Mouse (Mus musculus): ENCODE data around the gene Gja3.

Gja3 gene

DNA sequence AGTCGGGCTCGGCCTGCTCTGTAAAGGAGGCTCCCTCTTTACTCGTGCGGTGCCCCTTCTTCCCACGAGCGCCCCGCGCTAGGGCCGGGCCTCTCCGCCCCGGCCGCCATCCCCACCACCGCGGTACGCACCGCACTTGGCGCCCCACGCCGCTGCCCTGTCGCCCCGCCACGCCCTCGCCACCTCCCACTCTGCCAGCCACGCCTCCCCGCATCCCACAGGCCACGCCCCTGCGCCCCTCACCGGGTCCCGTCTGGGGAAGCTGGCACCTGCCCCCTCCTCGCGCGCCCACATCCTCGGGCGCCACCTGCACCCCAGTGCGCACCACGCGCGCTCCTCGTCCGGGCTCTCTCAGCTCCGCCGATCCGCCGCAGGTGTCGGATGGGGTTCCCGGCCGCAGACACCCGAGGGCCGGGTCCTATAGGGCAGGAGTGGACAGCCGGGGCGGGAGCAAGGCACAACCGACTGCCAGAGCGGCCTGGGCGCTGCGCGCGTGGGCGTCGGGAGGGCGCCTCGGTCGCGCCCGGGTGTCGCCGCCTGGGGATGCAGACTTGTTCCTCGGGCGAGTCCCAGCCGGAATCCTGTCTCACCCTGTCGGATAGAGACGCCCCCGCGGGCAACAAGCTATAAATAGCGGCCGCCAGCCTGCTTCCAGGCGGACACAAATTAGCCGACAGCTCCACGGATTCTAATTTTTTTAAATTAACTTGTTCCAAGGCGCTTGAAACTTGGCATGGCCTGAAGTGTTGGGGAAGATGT lies at the start of gene Gja3:
Gja3 (minus strand) TSS at position 538 of the 759 bp plus-strand sequence.
- DNase-seq (ENCODE audit: low spot score in 2 of 2): no peak

DNA sequence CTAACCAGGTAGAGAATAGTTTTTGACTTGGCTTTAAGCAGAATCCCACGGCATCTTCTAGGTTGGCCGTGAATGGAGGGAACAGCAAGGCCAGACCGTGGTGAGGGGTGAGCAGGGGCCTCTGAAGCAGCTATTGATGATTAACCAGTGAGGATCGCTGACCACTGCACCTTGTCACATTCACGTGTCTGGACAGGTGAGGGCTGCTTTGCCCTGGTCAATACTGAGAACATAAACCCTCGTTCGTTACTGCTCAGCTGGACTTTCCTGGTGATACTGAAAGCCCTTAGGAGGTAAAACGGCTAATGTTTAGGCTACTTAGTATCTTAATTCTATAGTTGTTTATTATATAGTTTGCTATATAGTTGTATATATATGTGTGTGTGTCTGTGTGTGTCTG lies 49.2 kb upstream of the Gja3 start:
- DNase-seq (ENCODE audit: low spot score in 2 of 2): no peak

DNA sequence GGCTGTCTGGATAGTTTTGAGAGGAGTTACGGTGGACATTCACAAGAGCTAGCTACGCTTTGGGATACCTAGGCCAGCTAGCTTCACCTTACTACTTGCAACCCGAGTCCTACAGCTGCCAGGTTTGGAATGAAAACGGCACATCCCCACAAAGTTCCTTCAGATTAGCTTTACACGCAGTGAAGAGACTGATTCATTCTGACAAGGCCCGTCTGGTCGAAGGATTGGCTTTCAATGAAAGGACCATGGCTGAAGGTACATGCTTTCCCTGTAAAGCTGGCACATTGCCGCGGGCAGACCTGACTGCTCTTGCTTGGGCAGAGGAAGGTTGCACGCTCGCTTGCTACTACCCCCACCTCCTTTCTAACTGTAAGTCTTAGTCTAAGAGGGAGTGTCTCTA lies 47.8 kb upstream of the Gja3 start:
- no peak for DNase-seq (ENCODE audit: low spot score in 2 of 2)

DNA sequence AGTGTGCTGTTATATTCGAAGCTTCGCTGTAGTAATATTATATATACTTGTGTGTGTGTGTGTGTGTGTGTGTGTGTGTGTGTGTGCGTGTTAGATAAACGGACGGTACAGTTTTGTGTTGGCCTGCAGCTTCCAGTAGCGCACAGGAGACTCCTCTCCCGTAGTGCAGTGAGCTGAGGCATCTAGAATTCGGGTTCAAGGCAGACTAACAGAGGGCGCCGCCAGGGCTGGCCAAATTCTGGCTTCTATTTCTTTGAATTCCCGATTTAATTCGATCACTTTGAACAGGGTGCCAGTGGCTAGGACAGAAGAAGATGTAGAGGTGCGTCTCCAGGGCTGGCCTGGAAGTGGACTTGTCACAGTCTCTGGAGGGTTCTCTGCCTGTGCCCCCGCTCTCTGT lies 47.2 kb upstream of the Gja3 start:
- no peak for DNase-seq (ENCODE audit: low spot score in 2 of 2)

DNA sequence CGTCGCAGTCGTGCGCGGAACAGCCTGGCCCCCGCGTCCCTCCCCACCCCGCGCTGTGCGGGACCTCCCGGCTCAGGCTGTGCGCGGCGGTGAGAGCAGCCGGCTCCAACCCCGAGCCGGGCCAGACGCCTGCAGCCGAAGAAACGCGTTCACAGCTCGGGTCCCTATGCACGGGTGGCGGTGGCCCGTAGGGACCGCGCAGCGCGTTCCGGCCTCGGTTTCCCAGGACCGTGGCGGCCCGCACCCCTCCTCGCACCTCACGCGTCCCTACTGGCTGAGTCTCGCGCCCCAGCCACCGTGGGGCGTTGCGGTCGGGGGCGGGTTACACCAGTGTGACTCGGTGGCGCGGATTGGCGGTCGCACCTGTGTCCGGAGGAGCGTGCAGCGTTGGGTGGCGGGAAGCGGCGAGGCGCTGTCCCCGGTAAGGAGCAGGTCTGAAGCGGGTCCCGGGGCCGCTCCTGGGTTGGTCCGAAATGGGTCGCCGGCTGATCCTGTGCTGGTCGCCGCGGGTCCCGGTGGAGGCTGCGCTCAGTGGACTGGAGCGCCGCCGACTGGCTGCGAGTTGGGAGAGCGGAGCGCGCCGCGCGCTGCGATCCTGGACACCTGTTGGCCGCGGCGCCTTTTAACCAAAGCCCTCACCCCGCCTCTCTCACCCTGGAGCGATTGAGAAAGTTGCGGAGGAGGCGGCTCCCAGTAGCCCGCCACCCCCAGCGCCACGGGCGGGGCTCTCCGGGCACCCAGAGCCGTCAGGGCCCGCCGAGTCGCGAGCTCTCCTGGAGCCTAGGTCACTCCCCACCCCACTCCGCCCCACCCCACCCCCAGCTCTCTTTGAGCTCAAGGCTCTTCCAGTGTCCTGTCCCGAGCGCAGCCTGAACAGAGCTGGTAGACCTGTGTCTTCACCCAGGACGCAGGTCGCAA lies 46.5 kb upstream of the Gja3 start, which contains the start of gene Gjb2:
Gjb2 (minus strand) TSS at position 597 of the 918 bp plus-strand sequence.
- DNase-seq (ENCODE audit: low spot score in 2 of 2): no peak

DNA sequence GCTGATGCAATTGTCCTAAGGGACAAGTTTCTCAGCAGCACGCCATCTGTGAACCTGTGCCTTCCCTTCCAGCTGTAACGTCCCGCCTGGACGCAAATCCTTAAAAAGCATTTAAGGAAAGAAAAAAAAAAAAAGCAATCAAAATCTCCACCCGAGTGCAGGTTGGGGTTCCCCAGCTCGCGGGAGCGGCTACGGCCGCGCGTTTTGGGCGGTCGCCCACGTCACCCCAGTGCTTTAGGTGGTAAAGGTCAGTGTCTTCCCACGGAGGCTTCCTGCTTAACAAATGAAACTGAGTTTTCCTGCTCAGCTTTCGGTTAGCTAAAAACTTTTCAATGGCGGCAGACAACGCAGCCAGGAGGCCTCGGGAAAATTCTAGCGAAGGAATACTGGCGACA lies 45.8 kb upstream of the Gja3 start:
- peak in 1 of 2 experiments; percentile 17 for DNase-seq (ENCODE audit: low spot score in 2 of 2)

DNA sequence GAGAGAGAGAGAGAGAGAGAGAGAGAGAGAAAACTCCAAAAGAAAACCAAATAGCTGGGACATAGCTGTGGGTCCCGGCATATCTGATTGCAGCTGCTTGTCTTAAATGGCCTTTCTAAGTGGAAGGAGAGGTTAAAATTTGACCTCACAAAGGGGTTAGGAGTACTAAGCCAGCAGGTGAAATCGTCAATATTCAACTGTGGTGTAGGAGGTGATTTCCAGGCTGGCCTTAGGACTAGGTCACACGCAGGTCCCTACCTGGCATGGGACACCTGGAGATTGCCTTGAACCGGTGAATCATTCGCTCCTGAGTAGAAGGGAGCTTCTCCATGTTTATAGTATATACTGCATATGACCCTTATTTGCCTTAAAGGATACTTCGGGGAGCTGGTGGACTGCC lies 45.2 kb upstream of the Gja3 start:
- no peak for DNase-seq (ENCODE audit: low spot score in 2 of 2)

DNA sequence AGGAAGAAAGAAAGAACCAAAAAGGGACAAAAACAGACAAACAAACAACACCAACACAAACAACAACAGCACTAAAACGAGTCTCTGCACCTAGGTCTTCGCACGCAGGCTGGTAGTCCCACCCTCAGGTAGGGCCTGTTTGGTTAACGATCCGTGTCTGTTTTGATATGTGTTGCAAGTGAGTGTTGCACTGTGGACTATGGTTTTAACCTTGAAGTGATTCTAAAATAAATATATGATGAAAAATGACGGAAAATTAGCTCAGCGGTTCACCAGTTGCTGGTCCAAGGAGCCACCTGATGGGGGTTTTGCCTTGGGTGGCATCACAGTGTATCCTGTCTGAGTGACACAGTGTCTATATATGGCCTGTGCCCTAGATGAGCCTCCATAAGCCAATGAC lies 43.7 kb upstream of the Gja3 start:
- no peak for DNase-seq (ENCODE audit: low spot score in 2 of 2)

DNA sequence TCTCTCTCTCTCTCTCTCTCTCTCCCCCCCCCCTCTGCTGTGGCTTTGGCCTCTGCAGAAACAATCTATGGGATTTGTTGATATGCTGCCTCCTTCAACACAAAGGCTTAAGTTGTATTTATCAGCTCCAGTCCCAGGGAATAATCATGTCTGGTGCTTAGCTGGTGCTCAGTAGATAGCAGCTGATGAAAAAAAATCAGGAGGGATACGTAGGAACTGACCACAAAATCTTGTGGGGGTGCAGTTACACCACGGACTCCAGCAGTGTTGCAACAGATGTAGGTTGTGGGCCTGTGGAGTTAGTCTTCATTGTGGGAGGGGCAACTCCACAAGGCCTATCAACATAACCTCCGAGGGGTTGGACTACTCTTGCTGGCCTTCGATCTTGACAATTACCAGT lies 38.0 kb upstream of the Gja3 start:
- DNase-seq (ENCODE audit: low spot score in 2 of 2): no peak

DNA sequence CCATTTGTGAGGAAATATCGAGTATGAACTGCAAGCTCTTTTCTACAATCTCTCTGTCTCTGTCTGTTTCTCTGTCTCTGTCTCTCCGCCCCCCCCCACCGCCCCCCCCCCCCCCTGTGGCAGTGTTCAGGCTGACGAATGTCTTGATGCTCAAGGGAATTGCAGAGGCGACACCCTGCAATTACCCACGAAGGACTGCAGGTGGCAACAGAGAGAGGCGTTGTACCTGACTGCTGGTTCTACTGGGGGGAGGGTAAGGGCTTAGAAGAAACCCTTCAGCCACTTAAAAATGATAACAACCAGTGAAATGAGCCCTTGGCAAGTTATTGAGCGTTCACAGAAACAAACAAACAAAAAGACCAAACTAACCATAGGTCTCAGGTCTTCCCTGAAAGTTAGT lies 35.1 kb upstream of the Gja3 start:
- DNase-seq (ENCODE audit: low spot score in 2 of 2): peak; percentile 27 to 33

DNA sequence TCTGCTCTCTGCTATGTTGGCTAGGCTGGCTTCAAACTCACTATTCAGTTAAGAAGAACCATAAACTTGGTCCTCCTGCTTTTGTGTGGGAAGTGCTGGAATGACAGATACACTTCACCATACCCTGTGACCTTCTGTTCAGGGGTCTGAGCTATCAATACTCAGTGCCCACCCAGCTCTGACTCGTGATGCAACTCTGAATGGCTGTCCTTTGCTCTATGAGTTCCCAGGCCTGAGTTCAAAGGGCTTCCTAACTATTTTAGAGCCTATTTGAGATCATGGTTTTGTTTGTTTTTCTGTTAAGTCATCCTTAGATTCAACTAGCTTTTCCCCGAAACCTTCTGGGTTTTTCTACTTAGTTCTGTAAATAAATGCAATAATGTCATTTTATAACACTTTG lies 32.1 kb upstream of the Gja3 start:
- no peak for DNase-seq (ENCODE audit: low spot score in 2 of 2)

DNA sequence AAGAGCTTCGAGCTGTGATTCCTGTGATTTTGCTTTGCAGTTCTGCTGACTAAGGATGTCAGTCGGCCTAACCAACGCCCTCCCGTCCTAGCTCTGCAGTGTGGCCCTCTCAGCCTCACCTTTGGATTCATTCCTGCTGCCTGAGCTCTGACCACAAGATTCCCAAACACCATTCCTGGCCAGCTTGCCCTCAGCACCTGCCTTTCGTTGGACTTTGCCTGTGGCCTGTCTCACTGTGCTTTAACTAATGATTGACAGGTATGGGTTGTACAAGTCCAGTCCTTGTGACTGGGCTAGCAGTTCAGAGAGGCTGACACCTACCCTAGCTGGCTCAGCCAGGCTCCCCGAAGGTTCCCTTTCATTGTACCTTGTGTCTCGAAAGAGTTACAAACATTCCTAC lies 31.2 kb upstream of the Gja3 start:
- DNase-seq (ENCODE audit: low spot score in 2 of 2): no peak

DNA sequence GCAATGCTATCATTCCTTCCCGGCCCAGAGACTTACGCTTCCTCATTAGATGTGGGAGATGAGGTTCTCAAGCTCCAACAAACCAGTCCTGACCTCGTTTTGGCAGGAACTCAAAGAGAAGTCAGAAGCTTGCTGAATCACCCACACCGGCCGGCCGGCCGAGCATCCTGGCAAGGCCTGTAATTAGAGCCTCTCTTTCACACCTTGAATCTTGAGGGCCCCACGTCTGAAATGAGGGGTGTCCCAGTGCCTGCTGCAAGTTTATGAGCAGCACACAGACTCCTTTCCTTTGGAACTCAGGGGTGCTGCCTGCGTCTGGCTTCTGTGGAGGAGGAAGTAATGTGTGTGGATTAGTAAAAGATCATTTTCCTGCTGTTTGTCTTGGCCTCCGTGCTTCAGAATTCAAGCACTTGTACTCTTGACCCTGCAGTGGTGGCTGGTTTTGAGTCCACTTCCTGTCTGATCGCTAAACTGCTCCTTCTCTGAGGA lies 26.3 kb upstream of the Gja3 start:
- DNase-seq (ENCODE audit: low spot score in 2 of 2): no peak

DNA sequence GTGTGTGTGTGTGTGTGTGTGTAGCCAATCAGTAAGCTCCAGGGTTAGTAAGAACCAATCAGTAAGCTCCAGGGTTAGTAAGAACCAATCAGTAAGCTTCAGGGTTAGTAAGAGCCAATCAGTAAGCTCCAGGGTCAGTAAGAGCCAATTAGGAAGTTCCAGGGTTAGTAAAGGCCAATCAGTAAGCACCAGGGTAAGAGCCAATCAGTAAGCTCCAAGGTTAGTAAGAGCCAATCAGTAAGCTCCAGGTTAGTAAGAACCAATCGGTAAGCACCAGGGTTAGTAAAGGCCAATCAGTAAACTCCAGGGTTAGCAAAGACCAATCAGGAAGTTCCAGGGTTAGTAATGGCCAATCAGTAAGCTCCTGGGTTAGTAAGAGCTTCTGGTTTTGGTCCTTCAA lies 25.0 kb upstream of the Gja3 start:
- DNase-seq (ENCODE audit: low spot score in 2 of 2): no peak

DNA sequence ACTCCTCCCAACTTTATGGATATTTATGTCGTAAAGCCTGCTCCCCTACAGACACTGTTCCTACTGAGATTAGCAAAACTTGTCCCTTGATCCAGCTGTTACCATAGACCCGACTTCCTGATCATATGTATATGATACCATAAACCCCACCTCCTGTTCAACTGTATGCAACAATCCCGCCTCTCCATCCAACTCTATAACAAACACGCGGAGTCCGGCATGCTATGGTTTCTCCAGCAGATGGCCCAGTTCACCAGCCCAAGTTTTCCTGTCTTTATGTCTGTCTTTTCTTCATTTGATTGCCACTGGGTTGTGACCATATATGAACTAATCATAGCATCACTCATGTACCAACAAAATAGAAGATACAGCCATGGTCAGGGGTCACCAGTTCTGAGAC lies 17.6 kb upstream of the Gja3 start:
- no peak for DNase-seq (ENCODE audit: low spot score in 2 of 2)

DNA sequence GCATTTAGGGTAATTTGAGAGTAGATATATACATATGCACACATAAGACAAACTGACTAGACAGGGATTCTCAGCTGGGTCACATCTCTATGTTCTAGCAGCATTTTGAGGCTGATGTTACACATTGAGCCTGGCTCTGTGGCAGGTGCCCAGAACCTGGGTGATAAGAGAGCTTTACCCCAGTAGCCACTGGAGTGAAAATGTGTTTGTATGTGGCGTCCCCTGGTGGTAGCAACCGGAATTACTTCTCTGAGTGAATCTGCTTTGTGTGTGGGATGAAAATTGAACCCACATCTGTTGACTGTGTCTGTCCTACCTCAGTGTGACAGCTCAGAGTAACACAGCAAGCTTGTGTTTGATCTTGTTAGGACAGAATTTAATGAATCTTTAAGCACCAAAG lies 12.0 kb upstream of the Gja3 start:
- DNase-seq (ENCODE audit: low spot score in 2 of 2): peak; percentile 23 to 37

DNA sequence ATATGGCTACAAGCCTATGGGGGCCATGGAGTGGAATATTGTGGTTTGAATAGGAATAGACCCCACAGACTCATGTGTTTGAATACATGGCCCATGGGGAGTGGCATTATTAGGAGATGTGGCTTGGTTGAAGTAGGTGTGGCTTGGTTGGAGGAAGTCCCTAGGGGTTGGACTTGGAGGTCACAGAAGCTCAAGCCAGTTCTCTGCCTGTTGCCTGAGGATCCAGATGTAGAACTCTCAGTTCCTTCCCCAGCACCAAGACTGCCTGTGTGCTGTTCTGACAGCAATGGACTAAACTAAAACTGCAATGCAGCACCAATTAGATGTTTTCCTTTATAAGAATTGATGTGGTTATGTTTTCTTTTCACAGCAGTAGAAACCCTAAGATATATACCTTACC lies 8.2 kb upstream of the Gja3 start:
- no peak for DNase-seq (ENCODE audit: low spot score in 2 of 2)

DNA sequence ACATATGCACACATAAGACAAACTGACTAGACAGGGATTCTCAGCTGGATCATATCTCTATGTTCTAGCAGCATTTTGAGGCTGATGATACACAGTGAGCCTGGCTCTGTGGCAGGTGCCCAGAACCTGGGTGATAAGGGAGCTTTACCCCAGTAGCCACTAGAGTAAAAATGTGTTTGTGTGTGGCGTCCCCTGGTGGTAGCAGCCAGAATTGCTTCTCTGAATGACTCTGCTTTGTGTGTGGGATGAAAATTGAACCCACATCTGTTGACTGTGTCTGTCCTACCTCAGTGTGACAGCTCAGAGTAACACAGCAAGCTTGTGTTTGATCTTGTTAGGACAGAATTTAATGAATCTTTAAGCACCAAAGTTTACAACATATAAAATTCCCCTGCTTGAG lies 2.2 kb upstream of the Gja3 start:
- DNase-seq (ENCODE audit: low spot score in 2 of 2): peak in 1 of 2 experiments; percentile 40

DNA sequence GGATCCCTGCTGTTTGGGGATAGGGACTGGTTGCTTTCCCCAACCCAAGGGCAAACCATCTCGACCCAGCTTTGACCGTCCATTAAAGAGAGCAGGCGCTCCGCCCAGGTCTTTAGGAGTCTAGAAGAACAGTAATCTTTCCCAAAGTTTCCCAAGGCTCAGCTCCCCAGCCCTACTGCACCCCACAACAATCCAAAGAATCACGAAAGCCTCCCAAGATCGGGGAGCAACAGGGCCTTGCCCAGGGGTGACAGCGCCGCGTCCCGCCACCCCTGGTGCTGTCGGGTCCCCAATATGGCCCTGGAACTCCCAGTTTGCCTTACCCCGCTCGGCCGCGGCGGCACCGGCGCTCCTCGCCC lies 717 bp downstream of the Gja3 start:
- DNase-seq (ENCODE audit: low spot score in 2 of 2): no peak

DNA sequence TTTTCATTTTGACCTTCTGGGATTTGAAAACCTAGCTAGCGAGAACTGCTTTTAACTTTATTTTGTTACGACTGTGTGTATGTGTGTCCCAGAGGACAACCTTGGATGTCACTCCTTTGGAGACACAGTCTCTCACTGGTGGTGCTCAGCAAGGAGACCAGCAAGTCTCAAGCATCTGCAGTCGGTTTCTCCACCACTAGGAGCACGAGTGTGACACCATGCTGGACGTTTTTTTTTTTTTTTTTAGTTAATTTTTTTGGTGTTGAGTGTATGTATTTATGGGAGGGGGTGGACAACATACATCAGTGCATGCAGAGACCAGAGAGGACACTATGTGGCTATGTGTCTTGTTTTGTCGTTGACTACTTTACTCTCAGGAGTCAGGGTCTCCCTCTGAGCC lies 5.2 kb downstream of the Gja3 start:
- DNase-seq (ENCODE audit: low spot score in 2 of 2): no peak

DNA sequence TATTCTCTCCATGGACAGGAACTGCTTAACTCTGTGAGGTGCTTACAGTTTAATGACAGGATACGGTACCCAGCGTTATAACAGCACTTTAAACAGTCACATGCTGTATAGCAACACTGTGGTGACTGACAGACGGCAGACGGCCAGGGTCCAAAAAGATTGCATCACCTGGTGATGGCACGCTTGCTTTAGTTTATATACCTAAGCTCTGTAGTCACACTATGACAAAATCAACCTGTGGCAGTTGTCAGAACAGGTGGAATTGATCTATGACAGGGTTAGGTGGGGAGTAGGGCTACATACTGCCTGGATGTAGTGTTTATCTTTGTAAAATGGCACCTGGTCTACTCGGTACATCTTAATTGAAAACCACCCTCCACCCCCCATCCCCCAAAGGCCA lies 14.0 kb downstream of the Gja3 start:
- DNase-seq (ENCODE audit: low spot score in 2 of 2): no peak

DNA sequence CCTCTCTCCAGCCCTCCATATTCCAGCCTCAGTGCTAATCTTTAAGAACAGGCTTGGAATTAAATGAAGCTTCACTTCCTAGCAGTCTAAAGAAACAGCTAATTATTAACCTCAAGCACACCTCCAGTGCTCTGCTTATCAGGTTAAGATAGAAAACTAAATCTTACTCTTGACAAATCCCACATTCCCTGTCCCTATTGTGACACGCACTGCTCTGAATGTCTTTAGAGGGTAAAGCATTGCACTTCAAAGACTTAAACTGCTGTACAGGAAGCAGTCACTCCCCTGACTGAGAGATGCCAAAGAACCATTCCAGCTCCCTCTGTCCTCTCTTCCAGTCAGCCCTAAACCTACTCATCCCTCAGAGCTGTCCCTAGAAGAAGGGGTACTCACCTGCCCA lies 16.5 kb downstream of the Gja3 start:
- DNase-seq (ENCODE audit: low spot score in 2 of 2): no peak

DNA sequence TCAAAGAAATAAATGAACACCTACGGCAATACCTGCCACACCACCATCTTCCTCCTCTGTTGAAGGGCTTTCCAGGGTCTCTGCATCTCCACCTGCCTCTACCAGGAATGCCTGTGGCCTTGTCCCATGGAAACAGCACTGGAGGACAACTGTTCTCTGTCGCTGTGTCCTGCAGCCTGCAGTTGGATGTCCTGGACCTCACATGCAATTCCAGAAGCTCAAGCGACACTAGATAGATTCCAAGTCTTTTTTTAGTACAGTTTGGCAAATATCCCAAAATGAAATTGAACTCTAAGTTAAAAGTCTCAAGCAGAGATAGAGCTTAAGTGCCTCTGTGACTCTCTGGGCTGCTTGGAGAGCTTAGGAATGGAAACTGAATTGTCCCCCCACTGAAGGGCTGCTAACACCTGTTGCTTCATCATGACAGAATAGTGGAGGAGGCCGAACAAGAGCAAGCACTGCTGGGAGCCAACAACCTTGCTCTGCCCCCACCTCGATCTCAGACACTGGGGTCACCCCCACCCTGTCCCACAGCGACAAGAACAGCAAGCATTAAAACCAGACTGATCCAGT lies 22.9 kb downstream of the Gja3 start:
- DNase-seq (ENCODE audit: low spot score in 2 of 2): no peak
